Mouse (Mus musculus) MEL-GATA-1-ER (cell line): ENCODE data around the gene Exosc1.
"Not testable (repeated sequence)": the region's sequence is repeated elsewhere in the genome, so short reads cannot be mapped to it uniquely, and the experiment has no call there.

Source experiments
- DNase-seq: peaks from one replicate; pipeline ENCODE4 v3.0.0-alpha.2; 2012; ENCODE audit warnings: low read depth; ENCODE audit errors: extremely low read depth

Exosc1 gene

DNA sequence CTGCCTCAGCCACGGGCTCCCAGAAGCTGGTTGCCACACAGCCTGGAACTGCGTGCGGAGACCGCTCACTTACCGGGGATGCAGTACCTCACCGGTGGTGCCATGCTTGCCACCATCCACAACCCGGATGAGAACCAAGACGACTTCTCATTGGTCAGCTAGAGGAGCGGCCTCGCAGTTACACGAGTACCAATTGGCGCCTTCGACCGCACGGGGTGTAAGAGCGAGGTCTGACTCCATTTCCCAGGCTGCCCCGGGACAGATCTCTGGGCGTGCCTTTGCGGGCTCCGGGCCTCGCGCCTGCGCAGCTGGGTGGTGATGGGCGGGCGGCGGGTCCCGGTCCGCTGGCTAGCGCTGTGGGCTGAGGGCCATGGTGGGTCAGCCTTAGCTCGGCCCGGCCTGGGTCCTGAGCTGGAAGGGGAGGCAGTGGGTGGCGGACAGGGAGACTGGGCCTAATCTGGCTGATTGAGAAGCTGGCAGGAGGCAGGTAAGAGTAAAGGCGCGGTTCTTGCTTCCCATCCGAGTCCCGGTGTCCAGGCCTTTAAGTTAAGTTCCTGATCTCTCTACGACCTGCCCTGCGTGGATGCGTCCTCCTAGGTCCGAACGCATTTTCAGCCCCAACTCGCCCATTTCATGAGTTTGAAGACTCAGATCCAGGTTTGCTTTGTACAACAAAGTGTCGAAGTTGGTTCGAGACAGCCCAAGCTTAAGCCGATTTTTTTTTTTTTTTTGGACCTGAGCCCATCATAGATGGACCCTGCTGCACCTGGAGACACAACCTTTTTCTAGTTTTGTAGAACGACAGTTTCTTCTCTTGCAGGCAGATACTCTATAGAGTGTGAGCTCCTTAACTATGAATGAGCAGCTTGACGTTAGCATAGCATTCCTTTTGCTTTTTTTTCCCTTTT, at the start of gene Exosc1, which contains the start of gene Zdhhc16:
TSS of gene Exosc1 (minus strand) at position 245 of the 908 bp plus-strand sequence.
TSS of gene Zdhhc16 (plus strand) at position 302 of the 908 bp plus-strand sequence.
- DNase-seq = peak; percentile 99

DNA sequence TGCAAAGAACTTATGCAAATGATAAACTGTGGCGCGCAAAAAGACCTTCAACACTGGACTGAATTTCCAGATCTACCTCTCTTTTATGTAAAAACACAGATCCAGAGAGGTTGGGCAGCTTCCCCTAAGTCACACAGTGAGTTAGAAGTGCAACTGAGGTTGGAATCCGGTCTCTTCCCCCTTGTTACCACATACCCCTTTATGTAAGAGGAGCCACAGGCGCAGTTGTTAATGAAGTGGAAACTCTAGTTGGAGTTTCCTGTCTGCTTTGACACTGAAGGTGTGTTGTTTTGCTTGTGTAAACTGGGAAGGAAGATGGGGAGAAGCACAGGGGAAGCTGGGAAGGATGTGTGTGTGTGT, 49.5 kb upstream of the Exosc1 start:
- peak; percentile 41 for DNase-seq

DNA sequence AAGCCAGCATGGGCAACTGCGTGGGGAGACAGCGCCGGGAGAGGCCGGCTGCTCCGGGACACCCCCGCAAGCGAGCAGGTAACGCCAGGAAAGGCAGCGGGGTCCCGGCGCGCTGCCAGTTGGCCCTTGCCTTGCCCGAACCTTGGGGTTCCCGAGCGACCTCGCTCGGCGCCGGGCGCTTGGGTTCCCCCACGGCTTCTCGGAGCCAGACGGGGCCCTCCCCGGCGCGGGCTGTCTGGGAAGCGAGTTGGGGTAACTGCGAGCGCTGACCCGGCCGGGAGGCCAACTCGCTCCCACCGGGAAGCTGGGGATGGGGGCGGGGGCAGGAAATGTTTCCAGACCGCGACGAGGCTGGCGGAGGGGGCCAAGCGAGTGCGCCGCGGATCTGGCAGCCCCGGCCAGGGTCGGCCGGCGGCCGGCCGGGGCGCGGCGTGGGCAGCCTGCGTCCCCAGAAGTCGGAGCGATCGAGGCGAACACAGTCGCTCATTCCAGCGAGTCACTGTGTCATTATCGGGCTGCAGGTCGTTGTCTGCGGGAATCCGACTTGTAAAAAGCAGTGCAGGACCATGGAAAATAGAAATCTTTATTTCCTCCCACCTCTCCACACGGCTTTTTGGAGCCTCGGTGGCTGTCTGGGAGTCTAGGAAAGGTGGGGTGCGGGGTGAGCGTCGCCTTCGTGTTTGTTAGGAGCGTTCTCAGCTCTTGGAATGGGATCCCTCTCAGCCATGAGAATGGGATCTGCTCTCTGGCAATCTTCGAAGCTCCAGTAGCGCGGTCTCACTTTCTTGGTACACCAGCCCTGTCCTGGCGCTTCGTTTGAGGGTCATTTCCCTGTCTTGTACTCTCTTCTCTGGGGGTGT, 48.9 kb upstream of the Exosc1 start:
- peak; percentile 9 for DNase-seq

DNA sequence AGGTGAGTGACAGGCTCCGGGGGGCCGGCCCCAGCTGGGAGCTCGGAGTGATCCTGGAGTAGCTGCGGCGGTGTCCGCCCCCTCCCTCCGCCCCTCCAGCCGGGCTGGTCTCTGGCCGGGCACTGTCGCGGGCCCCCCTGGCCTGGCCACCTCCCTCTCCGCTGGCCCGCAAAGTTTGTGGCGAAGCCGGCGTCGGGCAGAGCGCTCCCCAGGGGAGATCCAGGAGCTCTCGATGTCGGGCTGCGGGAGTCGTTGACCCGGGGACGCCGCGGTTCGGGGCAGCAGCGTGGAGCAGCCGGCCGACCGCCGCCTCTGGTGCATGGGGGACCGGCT, 48.3 kb upstream of the Exosc1 start, which contains the start of gene Ubtd1:
TSS of gene Ubtd1 (plus strand) at position 169 of the 333 bp plus-strand sequence.
- no peak for DNase-seq

DNA sequence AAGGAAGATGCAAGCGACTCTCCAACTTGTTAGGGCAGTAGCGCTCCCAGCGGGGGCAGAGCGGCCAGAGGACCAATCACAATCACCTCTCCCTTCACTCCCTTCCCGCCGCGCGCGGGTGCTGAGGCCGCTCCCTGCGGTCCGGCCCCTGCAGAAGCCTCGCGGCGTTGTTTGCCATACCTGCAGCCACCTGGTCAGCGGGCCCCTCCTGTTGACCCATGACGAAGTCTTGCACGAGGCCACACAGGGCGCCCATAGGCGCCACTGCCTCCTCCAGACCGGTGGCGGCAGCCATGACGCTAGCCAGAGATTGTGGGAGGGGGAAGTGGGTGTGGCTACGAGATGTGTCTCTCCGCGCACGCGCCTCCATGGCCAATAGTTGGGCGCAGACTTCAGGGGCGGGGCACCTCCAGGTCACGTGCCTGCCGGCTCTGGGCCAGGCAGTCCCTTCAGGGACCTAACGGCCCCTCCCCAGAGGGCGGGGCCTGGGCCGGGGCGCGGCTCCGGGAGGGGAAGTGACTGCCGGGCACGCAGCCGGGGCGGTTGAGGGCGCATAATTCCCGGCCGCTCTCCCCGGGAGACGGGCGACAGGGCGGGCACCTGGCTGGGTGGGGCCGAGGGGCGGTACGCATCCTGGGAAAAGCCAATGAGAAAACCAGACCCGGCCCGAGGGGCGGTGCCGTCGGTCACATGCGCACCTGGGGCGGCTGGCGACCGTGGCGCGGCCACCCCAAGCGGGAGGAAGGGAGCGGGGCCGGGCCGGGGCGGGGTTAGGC, 47.8 kb upstream of the Exosc1 start, which contains the start of gene Mms19:
TSS of gene Mms19 (minus strand) at position 339 of the 776 bp plus-strand sequence.
- peak; percentile 96 for DNase-seq

- peak; percentile 65 for DNase-seq
Observed at GRCm38 (mm10) chr19:41980422-41980818, 47.2 kb upstream of the Exosc1 start.

DNA sequence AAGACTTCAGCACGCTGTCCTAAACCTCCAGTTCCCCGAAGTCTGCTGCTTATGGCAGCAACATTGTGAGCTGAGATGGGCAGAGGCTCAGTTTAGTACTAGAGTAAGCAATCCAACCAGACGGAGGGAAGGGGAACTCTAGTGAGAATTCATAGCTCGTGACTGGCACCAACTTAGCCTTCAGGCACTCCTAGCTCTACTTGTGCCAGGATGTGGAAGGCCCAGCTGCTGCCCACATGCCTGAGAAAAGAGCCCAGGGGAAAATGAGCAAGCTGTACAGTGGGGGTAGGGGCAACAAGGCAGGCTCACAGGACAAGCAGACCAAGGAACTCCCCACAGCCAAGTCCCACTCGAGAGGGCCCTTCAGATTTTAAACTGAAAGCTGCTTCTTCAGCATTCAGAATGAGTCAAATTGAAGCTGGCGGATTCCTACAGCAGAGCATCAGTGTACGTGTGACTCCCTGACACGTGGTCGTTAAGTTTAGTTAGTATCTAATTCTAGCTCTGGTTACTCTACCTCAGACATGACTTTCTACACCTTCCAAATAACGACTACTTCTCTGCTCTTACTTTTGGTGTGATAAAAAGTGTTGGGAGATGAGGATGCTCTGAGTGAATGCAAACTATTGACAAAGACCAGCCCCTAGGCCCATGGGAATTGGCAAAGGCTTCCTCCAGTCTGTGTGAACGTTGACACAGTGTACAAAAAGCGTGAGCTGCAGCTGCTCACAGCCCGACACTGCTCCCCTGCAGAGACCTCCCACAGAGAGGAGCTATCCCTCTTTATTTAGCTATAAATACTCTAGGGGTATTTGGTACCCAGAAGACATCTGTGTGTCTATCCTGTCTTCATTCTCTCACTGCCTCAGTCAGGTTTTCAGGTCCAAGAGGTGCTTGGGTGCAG, 40.9 kb upstream of the Exosc1 start:
- no peak for DNase-seq

DNA sequence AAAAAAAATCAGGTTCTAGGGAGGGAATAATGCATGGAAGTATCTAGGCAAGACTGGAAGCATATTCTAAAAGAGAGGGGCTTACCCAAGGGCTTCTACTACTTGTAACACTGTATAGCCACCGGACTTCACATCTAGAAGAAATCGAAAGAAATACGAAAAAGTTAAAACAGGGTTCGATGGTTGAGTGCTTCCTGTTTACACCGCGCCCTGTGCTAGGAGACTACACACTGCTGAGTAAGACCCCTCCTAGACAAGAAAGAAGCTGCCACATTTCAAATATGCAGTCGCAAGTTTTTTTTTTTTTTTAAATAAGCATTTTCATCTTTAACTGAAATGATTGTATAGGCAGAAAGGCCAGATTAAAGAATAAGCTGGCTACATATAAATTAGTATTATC, 36.4 kb upstream of the Exosc1 start:
- no peak for DNase-seq

GRCm38 (mm10) chr19:41953574-41953973, 20.4 kb upstream of the Exosc1 start:
- DNase-seq = no peak

GRCm38 (mm10) chr19:41952287-41952686, 19.1 kb upstream of the Exosc1 start:
- DNase-seq = peak; percentile 23

- DNase-seq = no peak
Observed at GRCm38 (mm10) chr19:41943841-41944240, 10.6 kb upstream of the Exosc1 start.

DNA sequence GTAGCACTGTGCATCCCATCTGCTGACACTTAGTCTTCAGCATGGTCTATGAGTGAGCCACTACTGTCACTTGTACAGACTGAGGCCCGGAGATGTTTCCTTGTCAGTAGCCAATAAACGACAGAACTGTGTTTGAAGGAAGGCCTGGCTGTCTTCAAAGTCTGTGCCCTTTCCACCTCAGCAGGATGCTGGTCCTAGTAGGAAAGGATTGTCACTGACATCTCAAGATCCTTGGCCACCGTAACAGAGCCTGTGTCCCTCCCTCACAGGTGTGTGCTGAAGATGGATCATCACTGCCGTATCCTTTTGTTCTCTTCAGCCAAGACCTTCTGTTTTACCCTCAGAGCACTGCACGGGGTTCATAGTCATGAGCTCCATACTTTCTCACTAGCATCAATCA, 5.3 kb upstream of the Exosc1 start:
- DNase-seq = no peak

DNA sequence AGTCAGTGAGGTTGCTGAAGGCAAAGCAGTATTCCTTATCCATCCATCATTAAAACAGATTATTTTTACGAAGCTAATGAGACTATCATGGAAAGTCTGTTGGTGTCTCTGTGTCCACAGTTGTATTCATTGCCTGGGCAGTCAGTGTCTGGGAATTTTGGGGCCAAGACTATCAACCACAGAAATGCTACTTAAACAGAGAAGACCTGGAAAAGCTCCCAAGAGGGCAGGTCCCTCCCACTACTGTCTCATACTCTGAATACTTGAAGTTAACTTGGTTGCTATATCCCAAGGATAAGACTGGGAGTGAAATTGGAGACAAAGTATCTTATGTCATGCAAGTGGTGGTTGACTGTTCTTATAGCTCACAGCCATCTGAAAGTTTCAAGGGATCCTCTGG, 2.7 kb upstream of the Exosc1 start:
- no peak for DNase-seq

DNA sequence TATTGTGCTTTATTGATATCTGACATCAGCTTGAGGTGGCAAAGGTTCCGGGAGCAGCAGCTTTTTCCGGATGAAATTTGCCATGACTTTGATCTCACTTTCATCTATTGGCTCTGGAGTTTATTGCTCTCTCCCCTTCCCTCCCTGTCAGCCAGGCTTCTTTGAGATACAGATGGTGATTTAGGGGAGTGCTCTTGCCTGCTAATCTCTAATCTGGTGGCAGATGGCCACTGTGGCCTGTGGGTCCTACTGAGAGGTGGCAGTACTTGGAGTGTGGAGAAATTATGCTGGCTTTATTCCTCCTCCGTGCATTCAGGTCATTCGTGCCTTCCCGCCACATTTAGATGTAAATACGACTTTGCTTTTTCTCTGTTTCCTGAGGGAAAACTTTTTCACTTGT, 901 bp upstream of the Exosc1 start:
- peak; percentile 31 for DNase-seq

GRCm38 (mm10) chr19:41932686-41933085, 537 bp downstream of the Exosc1 start:
- peak; percentile 79 for DNase-seq

- no peak for DNase-seq
Observed at GRCm38 (mm10) chr19:41920412-41921067, 12.7 kb downstream of the Exosc1 start.

- no peak for DNase-seq
Observed at GRCm38 (mm10) chr19:41919471-41919870, 13.8 kb downstream of the Exosc1 start.

DNA sequence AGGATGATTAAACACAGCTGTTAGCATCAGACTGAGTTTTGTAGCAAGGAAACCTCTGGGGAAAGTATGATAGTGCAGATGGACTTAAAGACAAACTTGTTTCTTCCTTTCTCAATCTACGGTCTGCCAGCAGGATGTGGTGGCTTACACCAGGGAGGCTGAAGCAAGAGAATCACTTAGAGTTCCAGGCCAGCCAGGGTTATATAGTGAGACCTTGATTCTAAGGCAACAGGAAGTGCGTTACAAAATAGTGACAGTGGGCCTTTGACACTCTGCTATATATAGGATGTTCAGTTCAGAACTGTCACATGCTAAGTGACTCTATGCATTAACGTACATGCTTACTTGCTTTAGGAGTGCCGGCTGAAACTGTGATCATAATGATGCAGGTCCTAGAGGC, 16.4 kb downstream of the Exosc1 start:
- DNase-seq = no peak

DNA sequence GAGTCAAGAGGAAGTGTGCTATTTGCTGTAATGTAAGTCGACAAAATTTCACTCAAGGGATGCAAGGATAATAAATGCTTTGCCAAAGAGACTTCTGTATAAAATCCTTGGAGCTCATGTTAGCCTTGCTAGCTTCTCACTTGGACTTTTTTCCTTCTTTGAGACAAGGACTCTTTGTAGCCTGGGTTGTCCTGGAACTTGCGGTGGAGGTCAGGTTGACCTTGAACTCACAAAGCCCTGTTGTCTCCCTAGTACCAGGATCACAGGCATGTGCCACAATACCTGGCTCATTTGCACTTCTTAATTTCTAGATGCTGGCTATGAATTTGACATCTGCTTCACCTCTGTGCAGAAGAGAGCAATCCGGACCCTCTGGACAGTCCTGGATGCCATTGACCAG, 17.9 kb downstream of the Exosc1 start:
- DNase-seq = no peak

GRCm38 (mm10) chr19:41914592-41914882, 18.7 kb downstream of the Exosc1 start:
- not testable (repeated sequence) for DNase-seq
